Mouse (Mus musculus): ENCODE data around the gene Tnk2. TPM values are rescaled to one million over a fixed set of nuclear protein-coding genes. Genes with fewer than 3 reads are reported as not detected.
A peak's percentile ranks its signal among the peaks of the same experiment; 100 is the strongest.

Tnk2 gene
- total and polyA plus RNA-seq, 3 experiments: 26.5 to 110 (median 47.4) TPM

GRCm38 (mm10) chr16:32660095-32660494 lies 16.4 kb downstream of the Tnk2 start:
- no peak for DNase-seq

GRCm38 (mm10) chr16:32660557-32661321 lies 17.1 kb downstream of the Tnk2 start:
- DNase-seq: peak; percentile 83

DNA sequence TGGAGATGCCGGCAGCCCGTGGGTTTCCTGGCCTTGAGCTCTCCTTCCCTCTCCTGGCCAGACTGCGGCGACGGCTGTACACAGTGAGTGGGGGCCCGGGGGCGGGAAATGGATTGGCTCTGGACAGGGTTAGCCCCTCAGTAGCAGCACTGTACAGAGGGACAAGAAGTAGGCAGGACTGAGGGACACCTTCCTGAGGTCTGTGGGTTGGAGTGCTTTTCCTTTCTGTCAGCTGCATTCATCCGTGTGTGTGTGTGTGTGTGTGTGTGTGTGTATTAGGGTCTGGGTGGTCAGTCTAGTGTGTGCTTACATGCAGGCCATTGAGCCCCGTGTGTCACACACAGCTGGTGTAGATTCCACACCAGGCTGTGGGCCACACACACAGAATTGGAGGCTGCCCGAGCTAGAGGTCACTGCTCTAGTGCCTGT lies 17.8 kb downstream of the Tnk2 start:
- no peak for DNase-seq

DNA sequence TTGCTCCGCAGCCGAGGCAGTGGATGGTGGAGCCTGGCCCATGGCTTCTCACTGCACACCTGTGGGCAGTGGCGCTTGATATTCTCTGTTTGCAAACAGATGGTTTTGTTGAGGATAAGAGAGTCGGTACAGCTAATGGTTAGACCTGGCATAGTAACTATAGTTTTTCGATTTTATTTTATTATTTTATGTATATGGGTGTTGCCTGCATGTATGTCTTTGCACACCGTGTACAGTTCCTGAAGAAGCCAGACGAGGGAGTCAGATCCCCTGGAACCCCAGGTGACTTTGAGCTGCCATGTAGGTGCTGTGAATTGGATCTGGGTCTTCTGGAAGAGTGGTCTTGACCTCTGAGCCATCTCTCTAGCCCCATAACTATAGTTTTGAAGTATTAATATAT lies 18.7 kb downstream of the Tnk2 start:
- DNase-seq: no peak

- DNase-seq: no peak
These were observed 19.7 kb downstream of the Tnk2 start for GRCm38 (mm10) chr16:32663231-32663858.

DNA sequence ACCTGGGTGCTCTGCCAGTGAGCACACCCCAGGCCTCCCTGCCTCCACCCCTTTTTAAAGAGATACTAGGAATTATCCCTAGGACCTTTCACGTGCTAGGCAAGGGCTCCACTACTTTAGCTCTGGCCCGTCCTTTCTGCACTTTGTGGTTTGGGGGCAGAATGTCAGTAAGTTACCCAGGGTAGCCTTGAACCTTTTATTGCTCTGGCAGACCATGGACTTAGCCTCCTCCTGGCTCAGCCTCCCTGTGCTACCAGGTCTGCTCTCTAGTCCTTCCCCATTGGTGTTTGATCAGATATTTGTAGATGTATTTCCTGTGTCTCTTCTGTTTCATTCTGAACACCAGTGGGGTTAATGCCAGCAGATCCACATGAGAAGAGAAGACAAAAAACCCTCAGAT lies 20.5 kb downstream of the Tnk2 start:
- DNase-seq: no peak

GRCm38 (mm10) chr16:32665851-32666665 lies 22.4 kb downstream of the Tnk2 start:
- DNase-seq: peak; percentile 56

GRCm38 (mm10) chr16:32666671-32667551 lies 23.2 kb downstream of the Tnk2 start:
- no peak for DNase-seq

GRCm38 (mm10) chr16:32667552-32667872 lies 23.8 kb downstream of the Tnk2 start:
- no peak for DNase-seq

- DNase-seq: no peak
These were observed 24.4 kb downstream of the Tnk2 start for GRCm38 (mm10) chr16:32668030-32668429.

DNA sequence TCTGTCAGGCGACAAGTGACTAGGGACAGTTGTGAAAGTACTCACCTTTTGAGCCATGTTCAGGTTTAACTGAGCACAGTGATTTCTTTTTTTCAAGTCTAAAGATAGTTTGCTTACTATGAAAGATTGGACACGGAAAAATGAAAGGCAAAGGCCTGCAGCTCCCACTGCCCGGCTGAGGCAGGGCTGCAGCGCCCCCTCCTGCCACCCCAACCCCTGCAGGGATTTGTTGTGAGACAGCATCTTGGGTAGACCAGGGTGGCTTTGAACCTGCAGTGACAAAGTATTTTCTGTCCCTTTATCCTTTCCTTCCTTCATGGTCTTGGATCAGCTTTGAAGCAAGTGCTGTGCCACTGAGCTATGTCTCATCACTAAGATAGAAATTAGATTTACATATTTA lies 24.8 kb downstream of the Tnk2 start:
- DNase-seq: no peak

- DNase-seq: no peak
These were observed 25.6 kb downstream of the Tnk2 start for GRCm38 (mm10) chr16:32669243-32669642.

DNA sequence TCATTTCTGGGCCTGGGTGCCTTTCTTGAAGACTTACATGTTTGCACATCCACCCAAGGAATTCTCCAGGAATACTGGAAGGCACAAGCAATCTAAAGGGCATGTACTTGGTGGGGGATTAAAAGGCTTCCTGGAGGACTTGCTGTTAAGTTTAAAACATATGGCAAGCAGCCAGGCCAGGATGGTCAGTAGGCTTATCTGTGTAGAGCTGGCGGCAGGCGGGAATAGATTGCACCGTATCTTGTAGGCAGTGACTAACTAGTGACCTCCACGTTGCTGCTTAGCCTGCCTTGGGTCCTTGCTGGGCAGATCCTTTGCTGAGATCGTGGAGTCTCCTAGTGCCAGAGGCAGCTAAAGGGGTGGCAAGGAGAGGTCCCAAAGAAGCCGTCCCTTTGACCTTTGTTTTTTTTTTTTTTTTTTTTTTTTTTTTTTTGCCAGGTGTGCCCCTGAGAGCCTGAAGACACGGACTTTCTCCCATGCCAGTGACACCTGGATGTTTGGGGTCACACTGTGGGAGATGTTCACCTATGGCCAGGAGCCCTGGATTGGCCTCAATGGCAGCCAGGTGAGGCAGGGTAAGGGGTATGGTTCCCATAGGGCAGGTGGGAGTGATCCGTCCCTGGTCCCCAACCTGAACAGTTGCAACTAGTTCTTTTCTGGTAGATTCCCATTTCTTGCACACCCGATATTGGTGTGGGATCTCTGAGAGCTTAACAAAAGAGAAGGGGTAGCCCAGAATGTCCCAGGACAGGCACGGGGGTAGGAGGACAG lies 26.9 kb downstream of the Tnk2 start:
- DNase-seq: peak; percentile 56

- no peak for DNase-seq
These were observed 27.7 kb downstream of the Tnk2 start for GRCm38 (mm10) chr16:32671206-32671887.

- DNase-seq: no peak
These were observed 28.6 kb downstream of the Tnk2 start for GRCm38 (mm10) chr16:32672250-32672649.

- peak; percentile 66 for DNase-seq
These were observed 29.3 kb downstream of the Tnk2 start for GRCm38 (mm10) chr16:32672861-32673560.

- DNase-seq: no peak
These were observed 30.6 kb downstream of the Tnk2 start for GRCm38 (mm10) chr16:32674121-32674740.

- DNase-seq: peak; percentile 53
These were observed 33.5 kb downstream of the Tnk2 start for GRCm38 (mm10) chr16:32677040-32677700.

DNA sequence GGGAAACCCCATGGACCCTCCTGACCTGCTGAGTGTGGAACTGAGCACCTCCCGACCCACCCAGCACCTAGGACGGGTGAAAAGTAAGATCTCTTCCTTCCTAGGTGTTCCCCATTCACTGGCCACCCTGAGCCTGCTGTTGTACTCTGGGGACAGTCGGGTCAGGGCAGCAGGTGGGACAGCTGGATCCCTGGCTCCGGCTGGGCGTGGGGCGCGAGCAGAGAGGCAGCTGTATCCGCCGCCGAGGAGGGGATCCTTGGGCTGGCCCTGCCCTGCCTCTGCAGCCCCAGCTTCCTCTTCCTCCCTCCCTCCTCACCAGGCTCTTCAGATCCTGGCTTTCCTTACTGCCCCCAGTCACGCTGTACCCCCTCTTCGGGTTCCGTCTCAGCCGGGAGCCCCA lies 34.2 kb downstream of the Tnk2 start:
- DNase-seq: no peak
